Mouse (Mus musculus) heart, adult 2 months (tissue): ENCODE measurements around the gene Ms4a6d.

ENCODE experiments used
- CTCF ChIP-seq: fragments of 200-600 bp; IDR thresholded peaks from 2 replicates; pipeline ENCODE4 v1.8.1; 2022; ENCODE audit warnings: antibody characterized with exemption, mild to moderate bottlenecking, moderate library complexity
- EP300 ChIP-seq: fragments of 200-500 bp; IDR thresholded peaks from 2 replicates; pipeline ENCODE4 v1.6.1; 2011; ENCODE audit warnings: low read depth, low read length, control low read depth; ENCODE audit not compliant: insufficient read depth
- POLR2A ChIP-seq: fragments of 200-500 bp; IDR thresholded peaks from 2 replicates; pipeline ENCODE4 v1.6.1; 2011; ENCODE audit warnings: mild to moderate bottlenecking, low read depth, low read length, control low read depth; ENCODE audit not compliant: insufficient read depth

DNA sequence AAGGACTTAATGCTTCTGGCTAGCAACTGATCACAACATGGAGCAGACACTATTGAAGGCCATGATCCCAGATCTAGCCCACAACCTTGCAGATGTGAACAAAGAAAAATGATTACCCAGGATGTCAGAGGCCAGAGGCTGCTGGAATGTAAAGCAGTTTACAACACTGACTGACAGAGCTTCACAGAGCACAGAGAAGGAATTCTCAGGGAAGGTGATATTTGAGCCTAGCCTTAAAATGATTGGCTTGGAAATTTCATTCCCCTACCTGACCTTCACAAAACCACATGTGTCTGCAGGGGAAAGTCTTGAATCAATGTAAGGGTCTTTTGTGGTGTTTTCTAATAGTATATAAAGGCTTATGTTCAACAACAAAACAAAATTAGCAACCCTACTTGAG, 20.2 kb upstream of the Ms4a6d start:
- TF ChIP-seq CTCF: no peak
- TF ChIP-seq POLR2A: no peak
- TF ChIP-seq EP300: no peak
